Mouse (Mus musculus): ENCODE results near the gene Dnm3.

GRCm38 (mm10) chr1:162510013-162510356 is 32.2 kb upstream of the Dnm3 start:
- TF ChIP-seq MAFK (IDR thresholded peaks at IDR 0.05; ENCODE audit: insufficient read depth, low read depth, low read length) (no peak), HCFC1 (IDR thresholded peaks at IDR 0.05; ENCODE audit: borderline replicate concordance, insufficient read depth, low read length) (no peak), CHD2 (IDR thresholded peaks at IDR 0.05; ENCODE audit: low read depth, low read length) (no peak), ZC3H11A (IDR thresholded peaks at IDR 0.05; ENCODE audit: borderline replicate concordance, low read depth, low read length) (no peak)

Measured in ES-E14 (cell line).